Mouse (Mus musculus) bone marrow macrophage, adult 2 months (primary cell): ENCODE data around the gene Vamp2. TPM values are rescaled to one million over a fixed set of nuclear protein-coding genes. Genes with fewer than 3 reads are reported as not detected.

Source experiments
- H3K27ac ChIP-seq: 2 replicates; pipeline ENCODE4 v1.5.1; 2012; ENCODE audit warnings: low read depth, low read length; ENCODE audit not compliant: insufficient read depth
- H3K4me1 ChIP-seq: 2 replicates; pipeline ENCODE4 v1.6.1; 2012; ENCODE audit warnings: low read length; ENCODE audit not compliant: control insufficient read depth, insufficient read depth
- H3K4me3 ChIP-seq: 2 replicates; pipeline ENCODE4 v1.5.1; 2012; ENCODE audit warnings: mild to moderate bottlenecking, low read length, moderate library complexity; ENCODE audit not compliant: insufficient read depth
- CTCF ChIP-seq: IDR thresholded peaks from 2 replicates; pipeline ENCODE4 v1.5.1; 2012; ENCODE audit warnings: low read depth, mild to moderate bottlenecking, low read length, moderate library complexity
- POLR2A ChIP-seq: IDR thresholded peaks from 2 replicates; pipeline ENCODE4 v1.6.1; 2012; ENCODE audit warnings: mild to moderate bottlenecking, low read depth, low read length, borderline replicate concordance
- polyA plus RNA-seq: library from polyadenylated mRNA; stranded (reverse); fragments of >200 nt; gene quantifications from 2 replicates; pipeline ENCODE4 v1.2.4, GENCODE M21; 2012; ENCODE audit not compliant: missing spikeins, insufficient read depth, insufficient read length

Vamp2 gene
- polyA plus RNA-seq, result 76.6 and 79.4 TPM in 2 replicates

- Histone ChIP-seq H3K4me3 (peak within 1 kb of the TSS; percentile 99), H3K4me1 (peaks cover 5% of the 10 kb centered on the region), H3K27ac (peak within 1 kb of the TSS; percentile 74)
- TF ChIP-seq CTCF (no peak), POLR2A (no peak)
Measured at GRCm38 (mm10) chr11:69088103-69088855, at the start of gene Vamp2. TSS of gene Vamp2 (plus strand) at chr11:69088490.

- H3K4me3 ChIP-seq, result peak within 1 kb of the TSS; percentile 82
- peak within 1 kb of the TSS; percentile 75 for H3K27ac ChIP-seq
- TF ChIP-seq POLR2A (no peak), CTCF (no peak)
- peaks cover 19% of the 10 kb centered on the region for H3K4me1 ChIP-seq
Measured at GRCm38 (mm10) chr11:69045531-69046394, 42.5 kb upstream of the Vamp2 start, which contains the start of gene Aurkb. TSS of gene Aurkb (plus strand) at chr11:69045647.

- H3K27ac ChIP-seq, result peak overlapping the region; percentile 75
- peaks cover 19% of the 10 kb centered on the region for H3K4me1 ChIP-seq
- H3K4me3 ChIP-seq, result peak overlapping the region; percentile 82
- TF ChIP-seq CTCF, result no peak
- no peak for TF ChIP-seq POLR2A
Measured at GRCm38 (mm10) chr11:69046395-69046774, 41.9 kb upstream of the Vamp2 start.

GRCm38 (mm10) chr11:69047592-69047991 is 40.7 kb upstream of the Vamp2 start:
- Histone ChIP-seq H3K4me3 (0 out of 2 replicates have a peak overlapping the region, but pooled peaks have one; percentile 8), H3K27ac (no peak overlapping the region), H3K4me1 (peaks cover 23% of the 10 kb centered on the region)
- TF ChIP-seq CTCF, result no peak
- TF ChIP-seq POLR2A, result no peak

- Histone ChIP-seq H3K27ac (no peak overlapping the region), H3K4me3 (no peak overlapping the region), H3K4me1 (peaks cover 26% of the 10 kb centered on the region)
- TF ChIP-seq CTCF, result no peak
- no peak for TF ChIP-seq POLR2A
Measured at GRCm38 (mm10) chr11:69048151-69048550, 40.1 kb upstream of the Vamp2 start.

- H3K27ac ChIP-seq, result no peak overlapping the region
- no peak overlapping the region for H3K4me3 ChIP-seq
- H3K4me1 ChIP-seq, result peaks cover 30% of the 10 kb centered on the region
- TF ChIP-seq CTCF (no peak), POLR2A (no peak)
Measured at GRCm38 (mm10) chr11:69050748-69051147, 37.5 kb upstream of the Vamp2 start.

- TF ChIP-seq POLR2A (no peak), CTCF (no peak)
- H3K4me1 ChIP-seq, result peaks cover 37% of the 10 kb centered on the region
- no peak overlapping the region for H3K4me3 ChIP-seq
- H3K27ac ChIP-seq, result no peak overlapping the region
Measured at GRCm38 (mm10) chr11:69051771-69052170, 36.5 kb upstream of the Vamp2 start.

- TF ChIP-seq CTCF (no peak), POLR2A (no peak)
- H3K4me1 ChIP-seq, result peaks cover 34% of the 10 kb centered on the region
- H3K27ac ChIP-seq, result peak overlapping the region; percentile 20; the same call in 1 of the 2 replicates
- H3K4me3 ChIP-seq, result no peak overlapping the region
Measured at GRCm38 (mm10) chr11:69052824-69053421, 35.4 kb upstream of the Vamp2 start.

- Histone ChIP-seq H3K4me3 (no peak overlapping the region), H3K4me1 (peaks cover 32% of the 10 kb centered on the region), H3K27ac (no peak overlapping the region)
- TF ChIP-seq POLR2A (no peak), CTCF (no peak)
Measured at GRCm38 (mm10) chr11:69053848-69054247, 34.4 kb upstream of the Vamp2 start.
